Mouse (Mus musculus): ENCODE data around the gene Ube2a. TPM values are rescaled to one million over a fixed set of nuclear protein-coding genes. Genes with fewer than 3 reads are reported as not detected.
"Not testable (repeated sequence)": the region's sequence is repeated elsewhere in the genome, so short reads cannot be mapped to it uniquely, and the experiment has no call there.

The Ube2a gene
- polyA plus RNA-seq, 1 experiment from 2014 or later, result 113 TPM

DNA sequence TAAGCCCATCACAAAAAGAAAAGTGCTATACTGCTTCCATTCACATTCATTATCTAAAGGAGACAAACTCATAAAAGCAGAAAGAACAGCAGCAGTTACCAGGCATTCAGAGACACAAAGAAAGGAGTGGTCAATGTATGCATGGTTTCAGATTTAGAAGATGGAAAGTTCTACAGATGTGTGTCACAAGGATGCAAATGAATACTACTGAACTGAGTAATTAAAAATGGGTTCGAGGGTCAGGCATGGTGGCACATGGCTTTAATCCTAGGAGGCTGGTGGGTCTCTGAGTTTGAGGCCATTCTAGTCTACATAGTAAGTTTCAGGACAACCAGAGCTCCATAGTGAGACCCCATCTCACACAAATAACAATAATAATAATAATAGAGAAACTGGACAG is 26.5 kb upstream of the Ube2a start:
- Histone ChIP-seq H3K27ac (replicated peaks) (no peak overlapping the region), H3K27me3 (replicated peaks) (no peaks in the 10 kb centered on the region), H3K4me1 (no peaks in the 10 kb centered on the region), H3K4me2 (no peak overlapping the region), H3K4me3 (no peak overlapping the region), H3K36me3 (peaks cover 11% of the 10 kb centered on the region; the same call in 1 of the 2 replicates), H3K9me3 (no peaks in the 10 kb centered on the region), H3K9ac (no peak overlapping the region)
- 84% methylated on average over 1 of the region's 1 CpGs for WGBS
- ATAC-seq (ENCODE audit: extremely low read depth, insufficient number of reproducible peaks, low FRiP score, low TSS enrichment), result no peak

DNA sequence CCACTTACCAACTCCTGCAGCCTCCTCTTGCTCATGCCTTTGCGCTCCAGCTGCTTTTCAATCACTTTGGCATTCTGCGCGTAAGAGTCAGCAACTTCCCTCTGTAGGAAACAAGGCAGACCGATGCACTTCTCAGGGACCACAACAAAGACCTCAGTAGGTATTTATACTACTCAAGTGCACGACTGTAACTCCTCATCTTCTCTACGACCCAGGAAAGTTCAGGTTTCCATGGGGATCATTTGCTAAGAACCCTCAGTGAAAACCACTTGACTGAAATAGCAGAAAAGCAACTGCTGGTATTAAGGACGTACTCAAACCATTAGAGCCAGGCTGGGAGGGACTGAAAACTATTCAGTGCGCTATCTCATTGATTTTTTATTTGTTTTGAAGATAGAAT is 21.1 kb upstream of the Ube2a start:
- H3K9me3 ChIP-seq, result no peaks in the 10 kb centered on the region
- H3K4me1 ChIP-seq, result no peaks in the 10 kb centered on the region
- H3K9ac ChIP-seq, result no peak overlapping the region
- no peak overlapping the region for H3K4me3 ChIP-seq
- no peak overlapping the region for H3K27ac ChIP-seq (replicated peaks)
- no peak for ATAC-seq (ENCODE audit: extremely low read depth, insufficient number of reproducible peaks, low FRiP score, low TSS enrichment)
- 84% methylated on average over 8 of the region's 8 CpGs for WGBS
- H3K4me2 ChIP-seq, result no peak overlapping the region
- H3K27me3 ChIP-seq (replicated peaks), result no peaks in the 10 kb centered on the region
- H3K36me3 ChIP-seq, result peaks cover 18% of the 10 kb centered on the region

DNA sequence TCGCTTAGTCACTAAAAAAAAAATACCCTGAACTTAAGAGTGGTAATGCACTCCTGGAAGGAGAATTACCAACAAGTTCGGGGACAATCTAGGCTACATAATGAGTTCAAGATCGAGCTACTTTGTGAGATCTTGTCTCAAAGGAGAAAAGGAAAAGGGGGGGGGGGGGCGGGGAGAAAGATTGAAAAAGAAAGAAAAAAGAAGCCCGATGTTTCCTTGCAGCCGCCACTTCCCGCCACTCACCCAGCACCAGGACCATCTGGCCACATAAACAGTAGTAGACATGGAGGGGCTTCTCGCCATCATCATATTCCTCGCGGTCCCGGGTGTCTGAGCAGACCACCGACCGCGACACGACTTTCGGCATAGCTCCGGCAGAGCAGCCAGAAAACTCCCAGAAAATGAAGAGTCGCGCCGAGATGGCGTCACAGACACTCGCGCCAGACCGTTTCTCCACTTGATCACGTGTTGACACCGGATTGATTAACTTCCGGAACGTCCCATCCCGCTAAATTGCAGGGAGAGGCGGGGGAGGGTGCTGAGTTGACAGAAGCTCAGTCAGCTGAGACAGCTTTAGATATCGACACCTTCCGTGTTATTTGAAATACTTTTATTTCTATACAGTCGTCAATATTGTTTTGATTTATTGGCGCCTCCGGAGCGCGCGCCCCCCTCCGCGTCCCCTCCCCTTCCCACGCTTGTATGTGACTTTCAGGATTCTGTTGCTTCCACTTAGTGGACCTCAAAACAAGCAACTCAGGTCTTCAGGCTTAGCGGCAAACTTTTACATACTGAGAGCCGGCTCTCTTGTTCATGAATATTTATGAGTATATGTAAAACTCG is 9.7 kb upstream of the Ube2a start:
- 12% methylated on average over 43 of the region's 44 CpGs for WGBS
- H3K9ac ChIP-seq, result peak overlapping the region; percentile 78
- no peaks in the 10 kb centered on the region; the same call in 1 of the 2 replicates for H3K36me3 ChIP-seq
- H3K27ac ChIP-seq (replicated peaks), result peak overlapping the region; percentile 69
- H3K4me1 ChIP-seq, result peaks cover 6% of the 10 kb centered on the region
- peak; percentile 71; the same call in 1 of the 2 replicates for ATAC-seq (ENCODE audit: extremely low read depth, insufficient number of reproducible peaks, low FRiP score, low TSS enrichment)
- no peaks in the 10 kb centered on the region for H3K27me3 ChIP-seq (replicated peaks)
- H3K4me3 ChIP-seq, result peak overlapping the region; percentile 55
- H3K4me2 ChIP-seq, result peak overlapping the region; percentile 69
- H3K9me3 ChIP-seq, result no peaks in the 10 kb centered on the region

DNA sequence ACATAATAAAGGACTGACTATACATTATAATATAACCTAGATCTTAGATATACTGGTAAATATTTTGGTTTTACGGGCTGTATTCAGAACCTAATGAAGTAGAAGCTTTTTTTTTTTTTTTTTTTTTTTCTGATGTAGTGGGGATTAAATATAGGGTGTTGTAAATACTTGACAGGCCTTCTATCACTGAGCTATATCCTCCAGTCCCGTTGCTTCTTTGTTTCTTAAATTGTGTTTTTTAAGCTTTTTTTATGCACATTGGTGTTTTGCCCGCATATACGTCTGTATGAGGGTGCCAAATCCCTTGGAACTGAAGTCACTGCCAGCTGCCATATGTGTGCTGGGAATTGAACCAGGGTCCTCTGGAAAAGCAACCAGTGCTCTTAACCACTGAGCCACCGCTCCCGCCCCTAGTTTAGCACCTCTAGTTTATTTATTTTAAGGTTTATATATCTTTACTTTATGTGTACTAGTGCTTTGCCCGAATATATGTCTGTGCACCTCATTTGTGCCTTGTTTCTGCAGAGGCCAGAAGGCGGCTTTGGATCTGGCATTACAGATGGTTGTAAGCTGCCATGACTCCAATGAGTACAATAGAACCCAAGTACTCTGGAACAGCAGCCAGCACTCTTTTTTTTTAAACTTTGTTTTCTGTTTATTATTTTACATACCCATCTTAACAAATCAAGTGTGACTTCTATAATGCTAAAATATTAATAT is 8.9 kb upstream of the Ube2a start:
- peak overlapping the region; percentile 55 for H3K4me3 ChIP-seq
- H3K4me1 ChIP-seq, result peaks cover 6% of the 10 kb centered on the region
- ATAC-seq (ENCODE audit: extremely low read depth, insufficient number of reproducible peaks, low FRiP score, low TSS enrichment), result no peak
- H3K27ac ChIP-seq (replicated peaks), result no peak overlapping the region; the same call in 1 of the 2 replicates
- peak overlapping the region; percentile 67 for H3K9ac ChIP-seq
- H3K36me3 ChIP-seq, result no peaks in the 10 kb centered on the region; the same call in 1 of the 2 replicates
- H3K4me2 ChIP-seq, result peak overlapping the region; percentile 58
- no peaks in the 10 kb centered on the region for H3K27me3 ChIP-seq (replicated peaks)
- no peaks in the 10 kb centered on the region for H3K9me3 ChIP-seq
- WGBS, result 48% methylated on average over 8 of the region's 8 CpGs

DNA sequence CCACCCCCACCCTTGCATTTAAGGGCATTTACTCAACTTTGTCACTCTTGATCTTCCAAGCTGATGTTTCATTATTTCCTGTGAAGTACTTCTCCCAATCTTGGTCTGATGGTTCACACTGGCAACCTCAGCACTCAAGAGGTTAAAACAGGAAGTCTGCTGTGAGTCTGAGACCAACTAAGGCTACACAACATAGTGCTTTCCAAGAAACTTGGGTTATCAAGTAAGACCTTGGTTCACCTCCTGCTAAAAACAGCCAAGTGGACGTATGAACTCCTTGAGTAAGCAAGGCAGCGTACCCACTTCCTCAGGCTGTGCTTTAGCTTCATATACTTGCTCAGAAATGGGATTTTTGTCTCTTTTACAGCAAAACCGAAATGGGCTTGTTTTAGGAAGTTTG is 3.3 kb upstream of the Ube2a start:
- Histone ChIP-seq H3K4me1 (peaks cover 1% of the 10 kb centered on the region; the same call in 1 of the 2 replicates), H3K36me3 (no peaks in the 10 kb centered on the region), H3K9ac (no peak overlapping the region), H3K27me3 (replicated peaks) (0 out of 2 replicates have a peak, but pooled peaks cover 4% of the 10 kb centered on the region), H3K4me3 (no peak overlapping the region), H3K4me2 (no peak overlapping the region), H3K9me3 (no peaks in the 10 kb centered on the region), H3K27ac (replicated peaks) (no peak overlapping the region)
- 62% methylated on average over 3 of the region's 3 CpGs for WGBS
- no peak for ATAC-seq (ENCODE audit: extremely low read depth, insufficient number of reproducible peaks, low FRiP score, low TSS enrichment)

DNA sequence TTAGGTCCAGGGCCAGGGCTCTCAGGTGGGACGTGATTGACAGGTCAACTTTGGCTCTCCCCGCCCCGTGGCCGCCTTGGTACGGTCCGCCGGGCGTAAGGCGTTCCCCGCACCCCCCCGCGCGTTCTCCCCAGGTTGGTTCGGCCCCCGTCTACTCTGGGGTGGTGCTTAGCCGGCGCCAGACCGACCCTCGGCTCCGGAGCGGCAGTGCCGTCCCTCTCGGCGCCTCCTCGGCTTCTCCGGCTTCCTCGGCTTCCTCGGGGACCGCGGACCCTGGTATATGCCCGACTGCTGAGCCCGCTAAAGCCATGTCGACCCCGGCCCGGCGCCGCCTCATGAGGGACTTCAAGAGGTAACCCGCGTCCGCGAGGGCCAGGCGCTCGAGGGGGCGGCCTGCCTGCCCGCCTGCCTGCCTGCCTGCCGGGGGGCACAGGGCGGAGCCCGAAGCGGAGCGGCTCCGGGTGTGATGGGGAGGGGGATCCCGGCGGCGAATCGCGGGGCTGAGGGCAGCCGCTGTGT is 537 bp downstream of the Ube2a start:
- 9% methylated on average over 49 of the region's 57 CpGs for whole genome bisulfite sequencing

DNA sequence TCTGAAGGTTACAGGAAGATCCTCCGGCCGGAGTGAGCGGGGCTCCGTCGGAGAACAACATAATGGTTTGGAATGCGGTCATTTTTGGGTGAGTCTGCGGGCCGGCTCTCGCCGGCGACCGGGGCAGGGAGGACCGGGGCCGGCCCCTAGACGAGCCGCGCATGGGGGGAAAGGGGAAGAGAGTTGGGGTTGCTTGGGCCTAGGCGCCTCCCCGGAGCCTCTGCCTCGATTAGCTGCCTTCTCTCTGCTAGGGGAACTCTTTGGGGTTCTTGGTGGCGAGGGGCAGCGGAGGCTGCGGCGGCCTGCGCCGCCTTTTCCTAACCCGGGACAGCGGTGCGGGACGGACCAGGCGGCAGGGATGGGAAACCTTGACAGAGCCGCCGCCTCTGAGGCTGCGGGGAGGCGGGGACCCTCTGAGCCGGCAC is 1.0 kb downstream of the Ube2a start:
- ATAC-seq (ENCODE audit: extremely low read depth, insufficient number of reproducible peaks, low FRiP score, low TSS enrichment), result peak; percentile 35; the same call in 1 of the 2 replicates
- peak overlapping the region; percentile 69 for H3K4me2 ChIP-seq
- 0 out of 2 replicates have a peak, but pooled peaks cover 4% of the 10 kb centered on the region for H3K27me3 ChIP-seq (replicated peaks)
- peak overlapping the region; percentile 89 for H3K9ac ChIP-seq
- H3K36me3 ChIP-seq, result peaks cover 5% of the 10 kb centered on the region; the same call in 1 of the 2 replicates
- H3K4me3 ChIP-seq, result peak overlapping the region; percentile 75
- no peaks in the 10 kb centered on the region for H3K9me3 ChIP-seq
- WGBS, result 10% methylated on average over 34 of the region's 36 CpGs
- peak overlapping the region; percentile 77 for H3K27ac ChIP-seq (replicated peaks)
- H3K4me1 ChIP-seq, result peaks cover 5% of the 10 kb centered on the region; the same call in 1 of the 2 replicates

More for the DNA sequence above, 537 bp downstream of the Ube2a start:
- Histone ChIP-seq H3K4me2 (peak overlapping the region; percentile 69), H3K36me3 (peaks cover 3% of the 10 kb centered on the region; the same call in 1 of the 2 replicates), H3K27ac (replicated peaks) (peak overlapping the region; percentile 77), H3K9me3 (no peaks in the 10 kb centered on the region), H3K4me3 (peak overlapping the region; percentile 75), H3K27me3 (replicated peaks) (0 out of 2 replicates have a peak, but pooled peaks cover 4% of the 10 kb centered on the region), H3K4me1 (peaks cover 5% of the 10 kb centered on the region; the same call in 1 of the 2 replicates), H3K9ac (peak overlapping the region; percentile 89)
- peak; percentile 89 for ATAC-seq (ENCODE audit: extremely low read depth, insufficient number of reproducible peaks, low FRiP score, low TSS enrichment)

DNA sequence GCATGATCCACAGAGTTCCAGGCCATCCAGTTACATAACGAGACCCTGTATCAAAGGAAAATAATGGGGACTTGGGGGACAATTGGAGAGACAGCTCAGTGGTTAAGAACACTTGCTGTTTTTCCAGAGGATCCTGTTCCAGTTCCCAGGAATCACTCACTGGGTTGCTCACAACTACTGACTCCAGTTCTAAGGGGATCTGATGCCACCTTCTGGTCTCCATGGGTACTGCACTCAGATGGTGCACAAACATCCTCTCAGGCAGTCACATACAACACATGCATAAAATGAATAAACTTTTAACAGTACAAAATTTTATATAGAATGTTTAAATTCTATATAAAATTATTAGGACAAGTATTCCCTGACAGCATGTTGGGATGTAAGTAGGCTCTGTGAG is 11.0 kb downstream of the Ube2a start:
- Histone ChIP-seq H3K9ac (no peak overlapping the region), H3K27ac (replicated peaks) (no peak overlapping the region), H3K27me3 (replicated peaks) (no peaks in the 10 kb centered on the region), H3K9me3 (no peaks in the 10 kb centered on the region; the same call in 1 of the 2 replicates), H3K36me3 (peaks cover 23% of the 10 kb centered on the region), H3K4me1 (no peaks in the 10 kb centered on the region), H3K4me3 (no peak overlapping the region), H3K4me2 (no peak overlapping the region)
- ATAC-seq (ENCODE audit: extremely low read depth, insufficient number of reproducible peaks, low FRiP score, low TSS enrichment), result no peak
- WGBS, result 90% methylated on average over 1 of the region's 1 CpGs

DNA sequence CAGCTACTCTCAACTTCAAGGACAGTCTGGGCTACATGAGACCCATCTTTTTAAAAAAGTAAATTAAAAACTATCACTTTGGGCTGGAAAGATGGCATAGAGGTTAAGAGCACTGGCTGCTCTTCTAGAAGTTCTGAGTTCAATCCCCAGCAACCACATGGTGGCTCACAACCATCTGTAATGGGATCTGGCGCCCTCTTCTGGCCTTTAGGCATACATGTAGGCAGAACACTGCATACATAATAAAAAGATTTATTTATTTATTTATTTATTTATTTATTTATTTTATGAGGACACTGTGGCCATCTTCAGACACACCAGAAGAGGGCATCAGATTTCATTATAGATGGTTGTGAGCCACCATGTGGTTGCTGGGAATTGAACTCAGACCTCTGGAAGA is 25.2 kb downstream of the Ube2a start:
- H3K36me3 ChIP-seq; H3K27ac ChIP-seq (replicated peaks); H3K27me3 ChIP-seq (replicated peaks); H3K4me1 ChIP-seq; H3K9ac ChIP-seq; H3K4me3 ChIP-seq; H3K9me3 ChIP-seq; ATAC-seq (ENCODE audit: extremely low read depth, insufficient number of reproducible peaks, low FRiP score, low TSS enrichment); H3K4me2 ChIP-seq: not testable (repeated sequence)
- 42% methylated on average over 1 of the region's 1 CpGs for WGBS

DNA sequence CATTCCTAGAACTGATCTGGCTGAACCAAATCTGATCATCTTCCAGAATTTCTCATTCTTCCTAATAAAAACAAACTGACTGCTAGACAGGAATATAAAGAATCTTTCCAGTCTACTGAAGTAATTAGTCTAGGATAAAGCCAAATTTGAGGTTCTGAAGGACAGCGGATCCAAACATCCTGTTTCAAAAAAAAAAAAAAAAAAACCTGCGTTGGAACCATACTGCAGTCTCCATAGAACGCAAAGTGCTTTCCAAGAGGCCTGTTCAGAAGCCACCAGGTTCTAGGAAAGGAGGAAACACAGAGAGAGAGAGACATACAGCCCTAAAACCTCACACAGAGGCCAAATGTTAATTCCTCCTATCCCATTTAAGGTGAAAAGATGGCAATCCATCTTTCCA is 28.0 kb downstream of the Ube2a start:
- Histone ChIP-seq H3K4me2 (peak overlapping the region; percentile 78), H3K4me3 (peak overlapping the region; percentile 63), H3K36me3 (no peaks in the 10 kb centered on the region), H3K9ac (peak overlapping the region; percentile 81), H3K4me1 (peaks cover 5% of the 10 kb centered on the region), H3K27me3 (replicated peaks) (no peaks in the 10 kb centered on the region), H3K27ac (replicated peaks) (no peak overlapping the region), H3K9me3 (no peaks in the 10 kb centered on the region)
- no peak for ATAC-seq (ENCODE audit: extremely low read depth, insufficient number of reproducible peaks, low FRiP score, low TSS enrichment)
- 33% methylated on average over 3 of the region's 3 CpGs for WGBS
